Mouse (Mus musculus): Measurements from ENCODE around the gene Fkbp5.

GRCm38 (mm10) chr17:28452889-28453288 lies 64.4 kb downstream of the Fkbp5 start:
- no peak for TF ChIP-seq CTCF (IDR thresholded peaks at IDR 0.05; ENCODE audit: extremely low read depth, insufficient read length, insufficient replicate concordance, low read depth, low read length)
- no peak for TF ChIP-seq POLR2A (IDR thresholded peaks at IDR 0.05; ENCODE audit: low read depth, low read length)

Data from small intestine, adult 2 months (tissue).